Mouse (Mus musculus) gastrocnemius, postnatal 10 days (tissue): ENCODE data around the gene Abcd1. TPM values are rescaled to one million over a fixed set of nuclear protein-coding genes. Genes with fewer than 3 reads are reported as not detected.

Experiments used
- DNase-seq: peaks from one replicate; pipeline ENCODE4 v3.0.0; 2021; ENCODE audit warnings: mixed read lengths
- long read RNA-seq, 2 experiments: library from polyadenylated mRNA; stranded (forward); transcript quantifications; one replicate each; pipeline ENCODE4 v2.0.0; 2021
- total RNA-seq, 2 experiments: library from RNA; stranded (reverse); gene quantifications; 2 replicates each; pipeline ENCODE4 v1.2.3; 2021

Abcd1 gene
- total RNA-seq = 10 to 100 TPM; 21.8 to 24.7 TPM
- long read RNA-seq, experiment 1, transcript Abcd1-201 (10 exons, 3,648 nt) = major isoform, 37 of 43 reads
- long read RNA-seq, experiment 1, partial matches to known transcripts = 4 of 43 reads
- long read RNA-seq, experiment 1, other reads (novel, unspliced or antisense) = 2 of 43 reads
- long read RNA-seq, experiment 2, transcript Abcd1-201 (10 exons, 3,648 nt) = major isoform, 24 of 27 reads
- long read RNA-seq, experiment 2, partial matches to known transcripts = 1 of 27 reads
- long read RNA-seq, experiment 2, other reads (novel, unspliced or antisense) = 2 of 27 reads

- DNase-seq = peak; percentile 90
Measured at GRCm38 (mm10) chrX:73716109-73716661, at the start of gene Abcd1, which contains the start of gene Bcap31. Gene Abcd1 (plus strand): TSS chrX:73716597. Gene Bcap31 (minus strand): TSS chrX:73716175.

GRCm38 (mm10) chrX:73672031-73672431 lies 44.4 kb upstream of the Abcd1 start:
- DNase-seq = peak; percentile 26

- DNase-seq = peak; percentile 73
Measured at GRCm38 (mm10) chrX:73672879-73673618, 43.3 kb upstream of the Abcd1 start, which contains the start of gene Slc6a8. Gene Slc6a8 (plus strand): TSS chrX:73673150.

GRCm38 (mm10) chrX:73673619-73673967 lies 42.8 kb upstream of the Abcd1 start:
- DNase-seq = no peak

GRCm38 (mm10) chrX:73673968-73674661 lies 42.3 kb upstream of the Abcd1 start:
- DNase-seq = peak; percentile 28

GRCm38 (mm10) chrX:73675231-73675630 lies 41.2 kb upstream of the Abcd1 start:
- DNase-seq = no peak

GRCm38 (mm10) chrX:73676668-73677067 lies 39.7 kb upstream of the Abcd1 start:
- DNase-seq = no peak

- no peak for DNase-seq
Measured at GRCm38 (mm10) chrX:73684156-73684555, 32.2 kb upstream of the Abcd1 start.

- no peak for DNase-seq
Measured at GRCm38 (mm10) chrX:73684978-73685377, 31.4 kb upstream of the Abcd1 start.

- no peak for DNase-seq
Measured at GRCm38 (mm10) chrX:73685629-73686028, 30.8 kb upstream of the Abcd1 start.

- peak; percentile 41 for DNase-seq
Measured at GRCm38 (mm10) chrX:73690917-73691629, 25.3 kb upstream of the Abcd1 start.

GRCm38 (mm10) chrX:73700472-73700871 lies 15.9 kb upstream of the Abcd1 start:
- no peak for DNase-seq

- peak; percentile 21 for DNase-seq
Measured at GRCm38 (mm10) chrX:73715476-73716108, 805 bp upstream of the Abcd1 start.

GRCm38 (mm10) chrX:73716709-73717545 lies 530 bp downstream of the Abcd1 start:
- peak; percentile 5 for DNase-seq

- DNase-seq = peak; percentile 15
Measured at GRCm38 (mm10) chrX:73717667-73718066, 1.3 kb downstream of the Abcd1 start.

- DNase-seq = peak; percentile 30
Measured at GRCm38 (mm10) chrX:73718271-73718670, 1.9 kb downstream of the Abcd1 start.

- peak; percentile 38 for DNase-seq
Measured at GRCm38 (mm10) chrX:73718686-73719362, 2.4 kb downstream of the Abcd1 start.

GRCm38 (mm10) chrX:73730908-73731307 lies 14.5 kb downstream of the Abcd1 start:
- no peak for DNase-seq

- DNase-seq = no peak
Measured at GRCm38 (mm10) chrX:73738155-73738554, 21.8 kb downstream of the Abcd1 start.

- DNase-seq = no peak
Measured at GRCm38 (mm10) chrX:73739151-73739550, 22.8 kb downstream of the Abcd1 start.
